Mouse (Mus musculus): ENCODE data around the gene Gls2.
A peak's percentile ranks its signal among the peaks of the same experiment; 100 is the strongest.

Gene Gls2

DNA sequence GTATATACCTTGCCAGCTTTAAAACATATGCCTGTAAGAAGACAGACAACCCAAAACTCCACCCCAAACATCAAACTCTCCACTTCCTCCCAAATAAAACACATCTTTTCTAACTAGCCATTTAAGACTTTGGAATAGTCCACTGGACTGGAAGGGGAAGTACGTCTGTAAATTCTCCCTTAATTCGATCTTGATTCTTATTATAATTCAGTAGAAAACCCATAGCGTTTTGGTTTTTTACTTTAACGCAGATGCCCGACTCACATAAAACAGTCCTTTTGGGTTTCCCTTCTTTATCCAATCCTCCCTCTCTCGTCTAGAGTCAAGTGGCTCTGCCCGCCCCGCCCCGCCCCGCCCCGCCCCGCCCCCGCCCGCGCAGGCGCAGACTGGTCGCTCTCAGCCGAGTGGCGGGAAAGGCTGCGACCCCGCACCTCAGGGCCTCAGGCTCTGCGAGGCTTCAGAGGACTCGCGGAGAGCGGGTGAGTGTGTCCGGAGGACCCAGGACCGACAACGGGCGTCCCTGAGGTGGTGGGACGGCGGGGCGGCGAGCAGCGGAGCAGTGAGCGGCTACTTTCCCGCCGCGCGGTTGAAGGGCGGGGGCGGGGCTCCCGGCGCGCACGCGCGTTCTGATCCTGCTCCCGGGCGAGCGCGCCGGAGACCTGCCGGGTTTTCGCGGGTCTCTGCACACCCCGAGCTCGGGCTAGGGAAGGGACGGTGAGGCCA lies 37.6 kb downstream of the Gls2 start, which contains the start of gene Timeless:
Timeless (plus strand) TSS at position 369 of the 723 bp plus-strand sequence.
- DNase-seq (ENCODE audit: low spot score) = peak; percentile 66

- peak; percentile 62 for DNase-seq (ENCODE audit: low spot score)
These were observed 38.2 kb downstream of the Gls2 start for GRCm38 (mm10) chr10:128232420-128232985.

- no peak for DNase-seq (ENCODE audit: low spot score)
These were observed 42.1 kb downstream of the Gls2 start for GRCm38 (mm10) chr10:128236321-128236720.

DNA sequence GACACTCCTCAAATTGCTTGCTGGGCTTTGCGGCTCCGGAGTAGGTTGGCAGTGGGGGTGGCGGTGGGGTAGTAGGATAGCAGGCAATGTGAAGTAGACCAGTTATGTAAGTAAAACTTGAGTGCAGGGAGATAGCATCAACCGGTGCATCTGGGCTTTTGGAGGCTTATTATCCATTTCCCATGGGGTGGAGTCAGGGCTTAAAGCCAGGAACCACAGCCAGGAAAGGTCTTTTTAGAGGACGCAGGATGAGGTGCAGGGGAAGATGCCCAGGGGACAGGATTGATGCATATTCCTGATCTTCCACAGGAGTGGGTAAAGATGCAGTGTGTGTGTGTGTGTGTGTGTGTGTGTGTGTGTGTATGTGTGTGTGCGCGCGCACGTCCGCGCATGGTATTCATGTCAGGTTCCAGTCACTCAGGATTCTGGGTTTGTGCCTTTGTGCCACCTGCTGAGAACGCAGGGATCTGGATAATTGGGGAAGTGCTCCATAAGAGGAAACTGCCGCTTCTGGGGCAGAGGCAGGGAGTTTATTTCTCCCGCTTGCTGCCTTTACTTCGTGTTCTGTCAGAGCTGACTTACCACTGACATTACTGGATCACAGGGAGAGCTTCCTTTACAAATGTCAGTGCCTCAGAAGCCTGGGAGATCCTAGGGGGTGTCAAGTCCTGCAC lies 43.7 kb downstream of the Gls2 start:
- DNase-seq (ENCODE audit: low spot score) = no peak

- no peak for DNase-seq (ENCODE audit: low spot score)
These were observed 44.9 kb downstream of the Gls2 start for GRCm38 (mm10) chr10:128239140-128239539.

DNA sequence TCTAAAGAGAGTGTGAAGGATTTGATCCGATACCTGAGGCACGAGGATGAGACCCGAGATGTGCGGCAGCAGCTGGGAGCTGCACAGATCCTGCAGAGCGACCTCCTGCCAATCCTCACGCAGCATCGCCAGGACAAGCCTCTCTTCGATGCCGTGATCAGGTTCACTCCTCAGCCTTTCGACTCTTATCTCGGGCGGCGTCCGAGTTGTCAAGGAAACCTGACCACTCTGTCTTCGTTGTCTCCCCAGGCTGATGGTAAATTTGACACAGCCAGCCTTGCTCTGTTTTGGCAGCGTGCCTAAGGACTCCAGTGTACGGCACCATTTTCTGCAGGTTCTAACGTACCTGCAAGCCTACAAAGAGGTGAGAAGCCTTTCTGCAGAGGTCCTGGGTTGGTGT lies 45.9 kb downstream of the Gls2 start:
- DNase-seq (ENCODE audit: low spot score) = no peak

GRCm38 (mm10) chr10:128243252-128243651 lies 49.0 kb downstream of the Gls2 start:
- no peak for DNase-seq (ENCODE audit: low spot score)

DNA sequence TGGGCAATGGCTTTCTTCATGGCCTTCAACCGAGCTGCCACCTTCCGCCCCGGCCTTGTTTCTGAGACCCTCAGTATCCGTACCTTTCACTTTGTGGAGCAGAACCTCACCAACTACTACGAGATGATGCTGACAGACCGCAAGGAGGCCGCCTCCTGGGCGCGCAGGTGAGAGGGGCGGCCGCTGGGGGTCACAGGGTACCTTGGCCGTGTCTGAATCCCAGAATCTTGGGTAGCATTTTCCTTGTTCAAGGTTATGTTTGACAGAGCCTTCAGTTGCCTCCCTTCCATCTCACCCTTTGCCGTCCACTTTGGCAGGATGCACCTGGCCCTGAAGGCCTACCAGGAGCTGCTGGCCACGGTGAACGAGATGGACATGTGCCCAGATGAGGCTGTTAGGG lies 49.9 kb downstream of the Gls2 start:
- no peak for DNase-seq (ENCODE audit: low spot score)

- no peak for DNase-seq (ENCODE audit: low spot score)
These were observed 52.9 kb downstream of the Gls2 start for GRCm38 (mm10) chr10:128247020-128247732.

- DNase-seq (ENCODE audit: low spot score) = no peak
These were observed 56.3 kb downstream of the Gls2 start for GRCm38 (mm10) chr10:128250565-128250964.

DNA sequence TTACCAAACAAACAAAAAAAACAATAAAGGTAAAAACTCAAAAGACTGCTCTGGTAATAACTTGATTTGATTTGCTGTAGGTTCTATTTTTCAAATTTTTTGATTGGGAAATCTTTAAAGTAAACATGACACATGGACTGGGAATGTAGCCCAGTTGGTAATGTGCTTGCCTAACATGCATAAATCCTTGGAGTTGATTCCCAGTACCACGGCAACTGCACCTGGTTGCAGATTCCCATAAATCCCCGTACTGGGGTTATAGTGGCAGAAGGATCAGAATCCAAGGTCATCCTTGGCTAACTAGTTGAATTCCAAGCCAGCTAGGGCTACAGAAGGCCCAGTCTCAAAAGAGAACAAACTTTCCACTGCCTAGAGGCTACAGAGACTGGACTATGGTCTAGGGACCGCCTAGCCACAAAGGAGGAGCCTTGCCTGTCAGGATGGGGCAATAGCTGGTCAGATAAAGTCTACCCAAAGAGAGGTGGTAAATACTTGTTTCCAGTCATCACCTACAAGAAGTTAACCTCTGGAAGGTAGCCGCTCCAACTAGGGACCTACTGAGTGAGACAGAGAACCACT lies 59.5 kb downstream of the Gls2 start, which contains the start of gene Apon:
Apon (plus strand) TSS at position 420 of the 579 bp plus-strand sequence.
- no peak for DNase-seq (ENCODE audit: low spot score)

DNA sequence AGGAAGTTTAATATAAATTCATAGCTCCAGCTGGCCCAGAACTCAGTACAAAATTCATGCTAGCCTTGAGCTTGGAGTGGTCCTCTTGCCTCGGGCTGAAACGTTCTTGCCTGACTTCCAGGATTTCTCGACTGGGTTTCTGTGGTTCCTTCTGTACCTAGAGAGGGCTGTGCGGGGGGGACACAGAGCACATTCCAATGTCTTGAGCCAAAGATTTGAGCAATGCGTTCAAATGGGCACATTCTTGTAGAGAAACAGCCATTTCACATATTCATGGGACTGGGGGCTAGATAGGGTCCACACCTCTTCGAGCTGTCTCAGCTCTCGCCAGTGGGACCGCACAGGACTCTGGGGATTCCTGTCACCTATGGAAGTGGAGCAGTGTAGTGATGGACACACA lies 61.7 kb downstream of the Gls2 start:
- no peak for DNase-seq (ENCODE audit: low spot score)

GRCm38 (mm10) chr10:128256328-128256727 lies 62.1 kb downstream of the Gls2 start:
- no peak for DNase-seq (ENCODE audit: low spot score)

- DNase-seq (ENCODE audit: low spot score) = no peak
These were observed 64.7 kb downstream of the Gls2 start for GRCm38 (mm10) chr10:128258953-128259352.
